Comparison of ENCODE assay signal across 26 mouse cellular contexts in the genomic region with DNA sequence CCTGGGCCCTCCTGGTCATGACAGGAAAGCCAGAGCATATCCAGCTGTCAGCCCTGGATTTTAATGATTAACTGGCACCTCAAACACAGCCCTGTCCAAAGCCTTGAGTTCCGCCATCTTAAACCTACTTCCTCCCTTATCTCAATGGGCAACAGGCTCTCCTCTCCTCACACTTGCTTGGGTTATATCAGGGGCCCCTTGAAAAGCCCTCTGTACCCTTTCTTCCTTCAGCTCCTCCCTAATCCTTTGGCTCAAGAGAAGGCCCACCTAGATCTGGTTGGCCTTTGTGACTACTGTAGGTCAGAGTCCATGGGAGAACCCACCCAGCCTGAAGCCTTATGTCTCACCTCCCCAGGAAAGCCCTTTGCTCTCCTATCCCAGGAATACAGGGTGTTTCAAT. TPM values are rescaled to one million over a fixed set of nuclear protein-coding genes. Genes with fewer than 3 reads are reported as not detected.
DNase-seq lines count a peak whose midpoint lies in the region; ATAC-seq and TF ChIP-seq lines count a peak whose summit lies in the region.
"Had no signal": no experiment of that assay in that cellular context is flagged by ENCODE, and none has a peak within 500 bp of the region (broad histone marks: within the 10 kb centered on the region; RNA-seq: fewer than 3 reads in every experiment).

No protein-coding gene starts in this region.

- 0 out of 2 replicates have a peak, but pooled peaks have one; percentile 13 for ATAC-seq in heart, embryonic 11.5 days (replicated peaks; ENCODE audit: insufficient number of reproducible peaks, low FRiP score, low TSS enrichment)
- no peak for ATAC-seq in liver, embryonic 16.5 days (ENCODE audit: low read depth)
- ATAC-seq: forebrain, embryonic 16.5 days had no signal

- no peak overlapping the region for H3K9ac ChIP-seq in heart, embryonic 11.5 days (ENCODE audit: low read depth, low read length)
- H3K9ac ChIP-seq in liver, embryonic 16.5 days (ENCODE audit: low read depth, low read length), result peak overlapping the region; percentile 60
- H3K9ac ChIP-seq: heart, embryonic 13.5 days; hindbrain, embryonic 14.5 days; limb, embryonic 12.5 days had no signal

- no peaks in the 10 kb centered on the region for H3K36me3 ChIP-seq in heart, embryonic 11.5 days (ENCODE audit: control insufficient read depth, insufficient read depth, low read length)
- no peaks in the 10 kb centered on the region for H3K36me3 ChIP-seq in liver, embryonic 16.5 days (ENCODE audit: control insufficient read depth, insufficient read depth)
- H3K36me3 ChIP-seq in thymus, adult 2 months (ENCODE audit: control insufficient read depth, insufficient read depth, low read length), result no peaks in the 10 kb centered on the region
- H3K36me3 ChIP-seq: heart, embryonic 13.5 days; limb, embryonic 12.5 days had no signal

- 38% methylated on average over 1 of the region's 1 CpGs for WGBS in heart, embryonic 11.5 days (ENCODE audit: insufficient replicate concordance)
- WGBS in liver, embryonic 16.5 days (ENCODE audit: insufficient replicate concordance), result 20% methylated on average over 1 of the region's 1 CpGs
- 86% methylated on average over 1 of the region's 1 CpGs for WGBS in thymus, adult 2 months

- DNase-seq in heart, postnatal 14 days, result no peak
- DNase-seq in liver, result peak; percentile 47
- no peak for DNase-seq in spleen, postnatal 36 days (ENCODE audit: low spot score in 2 of 2)
- no peak for DNase-seq in thymus, adult 2 months
- DNase-seq in Muller cell, postnatal 12 days (ENCODE audit: inconsistent ontology term), result no peak
- DNase-seq in gastrocnemius, postnatal 36 days, result no peak
- DNase-seq: cerebellum, adult 9-11 months; heart, postnatal 36 days; kidney, adult 8-10 months; kidney, postnatal 14 days had no signal

- H3K4me2 ChIP-seq in heart, embryonic 11.5 days, result no peak overlapping the region
- peak overlapping the region; percentile 76 for H3K4me2 ChIP-seq in liver, embryonic 16.5 days (ENCODE audit: low read depth, low read length)
- H3K4me2 ChIP-seq: hindbrain, embryonic 14.5 days; limb, embryonic 12.5 days; midbrain, embryonic 11.5 days had no signal

- no peaks in the 10 kb centered on the region for H3K9me3 ChIP-seq in heart, embryonic 11.5 days (replicated peaks; ENCODE audit: control insufficient read depth, low read length)
- no peaks in the 10 kb centered on the region for H3K9me3 ChIP-seq in liver, embryonic 16.5 days (replicated peaks; ENCODE audit: control insufficient read depth, low read length)
- H3K9me3 ChIP-seq: heart, embryonic 13.5 days; limb, embryonic 12.5 days had no signal

- intact Hi-C loops in heart, postnatal 14 days (cut with DNase I), result no loop called here
- intact Hi-C loops in gastrocnemius, postnatal 36 days (cut with DNase I), result no loop called here

- H3K4me3 ChIP-seq in heart, embryonic 11.5 days (ENCODE audit: low read depth, low read length), result no peak overlapping the region
- no peak overlapping the region for H3K4me3 ChIP-seq in liver, embryonic 16.5 days (ENCODE audit: low read depth, low read length)
- no peak overlapping the region for H3K4me3 ChIP-seq in thymus, adult 2 months (ENCODE audit: control insufficient read depth, insufficient read depth, low read length)
- H3K4me3 ChIP-seq: heart, embryonic 13.5 days; limb, embryonic 12.5 days had no signal

- TF ChIP-seq POLR2A in thymus, adult 2 months (IDR thresholded peaks at IDR 0.05; ENCODE audit: control insufficient read depth, extremely low read depth, insufficient read depth, low read length, poor library complexity), result no peak

- H3K27me3 ChIP-seq in heart, embryonic 11.5 days (ENCODE audit: control insufficient read depth, insufficient read depth, low read length), result peaks cover 3% of the 10 kb centered on the region
- H3K27me3 ChIP-seq in liver, embryonic 16.5 days (ENCODE audit: control insufficient read depth, insufficient read depth, low read depth, low read length), result no peaks in the 10 kb centered on the region
- no peaks in the 10 kb centered on the region; the same call in 1 of the 2 replicates for H3K27me3 ChIP-seq in thymus, adult 2 months (ENCODE audit: control insufficient read depth, insufficient read depth, low read length)

- TF ChIP-seq CTCF in thymus, adult 2 months (IDR thresholded peaks at IDR 0.05; ENCODE audit: borderline replicate concordance, control insufficient read depth, extremely low read depth, insufficient read depth, low read length, poor library complexity), result no peak

- peaks cover 10% of the 10 kb centered on the region; the same call in 1 of the 2 replicates for H3K4me1 ChIP-seq in heart, embryonic 11.5 days (ENCODE audit: control insufficient read depth, insufficient read depth, low read length)
- peaks cover 59% of the 10 kb centered on the region for H3K4me1 ChIP-seq in liver, embryonic 16.5 days (ENCODE audit: control insufficient read depth, low read depth, low read length)
- H3K4me1 ChIP-seq in thymus, adult 2 months (replicated peaks; ENCODE audit: control insufficient read depth, insufficient read depth, low read length), result 0 out of 2 replicates have a peak, but pooled peaks cover 5% of the 10 kb centered on the region

- H3K27ac ChIP-seq in heart, embryonic 11.5 days (ENCODE audit: low read depth, low read length), result peak overlapping the region; percentile 59; the same call in 1 of the 2 replicates
- peak overlapping the region; percentile 81 for H3K27ac ChIP-seq in liver, embryonic 16.5 days (ENCODE audit: low read length)
- no peak overlapping the region for H3K27ac ChIP-seq in thymus, adult 2 months (ENCODE audit: control insufficient read depth, insufficient read depth, low read length)
- H3K27ac ChIP-seq: heart, embryonic 13.5 days; hindbrain, embryonic 14.5 days; limb, embryonic 12.5 days had no signal

RNA-seq across cellular contexts. Expression of gene Pklr, which starts 2.2 kb away (rescaled TPM):
- 5.9 and 8.7 TPM in 2 replicates for polyA plus RNA-seq in heart, embryonic 11.5 days (2014; fragmentation: Nextera tagmentation; extraction: Ambion mirVana)
- total RNA-seq in heart, postnatal 14 days (2021), result not detected
- polyA plus RNA-seq in liver, embryonic 16.5 days (2015; fragmentation: Nextera tagmentation; extraction: Ambion mirVana), result 102 and 104 TPM in 2 replicates
- polyA plus RNA-seq in thymus, adult 2 months (2012; rRNA removed), result 2.2 and 2.7 TPM in 2 replicates
- not detected for total RNA-seq in gastrocnemius, postnatal 36 days (2021)
- total RNA-seq: CH12.LX; heart, postnatal 36 days; monocyte, adult 5-6 weeks had no signal
- polyA plus RNA-seq: thymus, postnatal 0 days had no signal

RNA-seq across cellular contexts. Expression of gene Hcn3, which starts 26.2 kb away (rescaled TPM):
- polyA plus RNA-seq in heart, embryonic 11.5 days (2014; fragmentation: Nextera tagmentation; extraction: Ambion mirVana), result 0.13 and 0.58 TPM in 2 replicates
- under 1 TPM; 0.49 to 0.60 TPM for total RNA-seq in heart, postnatal 14 days (2021)
- polyA plus RNA-seq in liver, embryonic 16.5 days (2015; fragmentation: Nextera tagmentation; extraction: Ambion mirVana), result 0.29 and 0.32 TPM in 2 replicates
- polyA plus RNA-seq in thymus, adult 2 months (2012; rRNA removed), result 15.9 and 18.1 TPM in 2 replicates
- total RNA-seq in gastrocnemius, postnatal 36 days (2021), result under 1 TPM; 0.49 to 0.54 TPM
- total RNA-seq: monocyte, adult 5-6 weeks had no signal

RNA-seq across cellular contexts. Expression of gene Clk2, which starts 30.8 kb away (rescaled TPM):
- 18.7 and 20.1 TPM in 2 replicates for polyA plus RNA-seq in heart, embryonic 11.5 days (2014; fragmentation: Nextera tagmentation; extraction: Ambion mirVana)
- 10 to 100 TPM; 23.3 to 23.6 TPM for total RNA-seq in heart, postnatal 14 days (2021)
- 6.4 and 8.4 TPM in 2 replicates for polyA plus RNA-seq in liver, embryonic 16.5 days (2015; fragmentation: Nextera tagmentation; extraction: Ambion mirVana)
- 117 and 126 TPM in 2 replicates for polyA plus RNA-seq in thymus, adult 2 months (2012; rRNA removed)
- total RNA-seq in gastrocnemius, postnatal 36 days (2021), result 10 to 100 TPM; 15.0 to 16.5 TPM

RNA-seq across cellular contexts. Expression of gene Fdps, which starts 32.0 kb away (rescaled TPM):
- polyA plus RNA-seq in heart, embryonic 11.5 days (2014; fragmentation: Nextera tagmentation; extraction: Ambion mirVana), result 165 and 178 TPM in 2 replicates
- 10 to 100 TPM; 19.7 to 23.5 TPM for total RNA-seq in heart, postnatal 14 days (2021)
- polyA plus RNA-seq in liver, embryonic 16.5 days (2015; fragmentation: Nextera tagmentation; extraction: Ambion mirVana), result 375 and 379 TPM in 2 replicates
- 58.1 and 71.6 TPM in 2 replicates for polyA plus RNA-seq in thymus, adult 2 months (2012; rRNA removed)
- 10 to 100 TPM; 23.2 to 27.5 TPM for total RNA-seq in gastrocnemius, postnatal 36 days (2021)

RNA-seq across cellular contexts. Expression of gene Gm43738, which starts 32.9 kb away (rescaled TPM):
- polyA plus RNA-seq in heart, embryonic 11.5 days (2014; fragmentation: Nextera tagmentation; extraction: Ambion mirVana), result not detected in 2 replicates
- total RNA-seq in heart, postnatal 14 days (2021), result not detected
- polyA plus RNA-seq in liver, embryonic 16.5 days (2015; fragmentation: Nextera tagmentation; extraction: Ambion mirVana), result 0.11 TPM in 1 of 2 replicates, not detected in the other
- not detected in 2 replicates for polyA plus RNA-seq in thymus, adult 2 months (2012; rRNA removed)
- not detected for total RNA-seq in gastrocnemius, postnatal 36 days (2021)
- total RNA-seq: adrenal gland, adult 2 months; CH12.LX; gastrocnemius, postnatal 4 days; heart, postnatal 36 days; monocyte, adult 5-6 weeks had no signal
- polyA plus RNA-seq: adrenal gland, adult 2 months; cortical plate, adult 2 months; embryonic facial prominence, embryonic 11.5 days; forebrain, embryonic 16.5 days; heart, embryonic 13.5 days; hindbrain, embryonic 14.5 days; lung, embryonic 16.5 days; midbrain, embryonic 11.5 days; neural tube, embryonic 11.5 days; thymus, postnatal 0 days had no signal

Comparison
In these comparisons a context has a peak if more than half of its experiments do, and no peak if none do; other contexts are left out.
1. RNA of gene Pklr, which starts 2.2 kb away (polyA plus RNA-seq): 102 to 104 TPM in liver, embryonic 16.5 days; 5.9 to 8.7 TPM in heart, embryonic 11.5 days and 2.2 to 2.7 TPM in thymus, adult 2 months; every median in the first group is over 10 times any median in the second.
2. RNA of gene Hcn3, which starts 26.2 kb away (polyA plus RNA-seq): 15.9 to 18.1 TPM in thymus, adult 2 months; 0.29 to 0.32 TPM in liver, embryonic 16.5 days and 0.13 to 0.58 TPM in heart, embryonic 11.5 days; every median in the first group is over 10 times any median in the second.